Comparison of ENCODE assay signal across 30 mouse cellular contexts in the genomic region with DNA sequence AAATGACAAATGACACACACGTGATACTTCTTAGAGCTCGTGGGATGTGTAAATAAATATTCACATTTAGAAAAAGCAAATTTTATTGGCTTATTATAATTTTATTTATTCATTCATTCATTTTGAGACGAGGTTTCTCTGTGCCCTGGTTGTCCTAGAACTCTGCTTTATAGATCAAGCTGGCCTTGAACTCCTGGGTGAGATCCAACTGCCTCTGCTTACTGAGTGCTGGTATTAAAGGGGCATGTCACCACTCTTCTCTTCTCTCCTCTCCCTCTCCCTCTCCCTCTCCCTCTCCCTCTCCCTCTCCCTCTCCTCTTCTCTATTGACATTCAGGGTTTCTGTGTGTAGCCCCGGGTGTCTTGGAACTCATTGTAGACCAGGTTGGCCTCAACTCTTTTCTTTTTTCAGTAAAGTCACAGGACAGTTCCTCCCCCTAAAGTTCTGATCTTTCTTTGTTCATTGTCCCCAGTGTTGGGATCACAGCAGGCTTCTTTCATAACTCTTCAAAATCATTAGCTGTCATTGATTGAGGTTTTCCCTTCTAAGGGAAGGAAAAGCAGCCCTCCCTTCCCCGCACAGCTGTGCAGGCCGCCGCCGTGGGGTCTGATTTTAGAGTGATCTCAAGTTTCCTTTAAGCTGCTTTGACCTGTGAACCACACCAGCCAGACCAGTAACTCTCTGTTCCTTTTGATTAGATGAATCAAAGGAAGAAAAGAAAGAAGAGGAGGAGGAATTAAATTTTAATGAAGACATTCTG. TPM values are rescaled to one million over a fixed set of nuclear protein-coding genes. Genes with fewer than 3 reads are reported as not detected.
A peak's percentile ranks its signal among the peaks of the same experiment; 100 is the strongest.
DNase-seq lines count a peak whose midpoint lies in the region; ATAC-seq and TF ChIP-seq lines count a peak whose summit lies in the region.
"Had no signal": no experiment of that assay in that cellular context is flagged by ENCODE, and none has a peak within 500 bp of the region (broad histone marks: within the 10 kb centered on the region; RNA-seq: fewer than 3 reads in every experiment).

No protein-coding gene starts in this region.

- peak; percentile 64 for DNase-seq in adrenal gland, adult 2 months
- DNase-seq in adrenal gland, postnatal 4 days (ENCODE audit: low spot score in 2 of 2) = no peak
- DNase-seq in hindbrain, embryonic 11.5 days (ENCODE audit: low spot score) = peak; percentile 17
- DNase-seq in hindbrain, embryonic 14.5 days (ENCODE audit: low spot score) = no peak
- peak; percentile 34 for DNase-seq in embryo, embryonic 11 days
- DNase-seq in frontal cortex, postnatal 25 days (ENCODE audit: low spot score in 2 of 2) = no peak
- DNase-seq: cerebellum, adult 11-12 months; cerebellum, postnatal 25 days; gastrocnemius, postnatal 10 days; heart, adult 11 months; heart, postnatal 36 days; kidney, adult 11 months; liver, postnatal 0 days; lung, postnatal 10 days; thymus, postnatal 25 days had no signal

- no peaks in the 10 kb centered on the region for H3K9me3 ChIP-seq in hindbrain, embryonic 11.5 days (ENCODE audit: control insufficient read depth, low read length)
- H3K9me3 ChIP-seq in hindbrain, embryonic 14.5 days (ENCODE audit: control insufficient read depth, low read length) = no peaks in the 10 kb centered on the region
- no peaks in the 10 kb centered on the region for H3K9me3 ChIP-seq in ES-Bruce4 (replicated peaks; ENCODE audit: control insufficient read depth, insufficient read depth, low read length, poor library complexity, severe bottlenecking)
- H3K9me3 ChIP-seq: embryonic facial prominence, embryonic 13.5 days; G1E; heart, embryonic 13.5 days; limb, embryonic 10.5 days; neural tube, embryonic 13.5 days had no signal

- TF ChIP-seq EP300 in ES-Bruce4 (IDR thresholded peaks at IDR 0.05; ENCODE audit: insufficient read depth, low read depth, low read length) = no peak

- no peak overlapping the region for H3K9ac ChIP-seq in hindbrain, embryonic 11.5 days (ENCODE audit: low read depth, low read length)
- H3K9ac ChIP-seq in hindbrain, embryonic 14.5 days = no peak overlapping the region
- no peak overlapping the region for H3K9ac ChIP-seq in ES-Bruce4 (ENCODE audit: low read depth, poor library complexity, severe bottlenecking)
- H3K9ac ChIP-seq: embryonic facial prominence, embryonic 13.5 days; heart, embryonic 13.5 days; liver, postnatal 0 days; neural tube, embryonic 13.5 days had no signal

- H3K27me3 ChIP-seq in hindbrain, embryonic 11.5 days (ENCODE audit: control insufficient read depth, insufficient read depth, low read length) = no peaks in the 10 kb centered on the region
- no peaks in the 10 kb centered on the region for H3K27me3 ChIP-seq in hindbrain, embryonic 14.5 days (ENCODE audit: control insufficient read depth, insufficient read depth, low read length)
- no peaks in the 10 kb centered on the region for H3K27me3 ChIP-seq in ES-Bruce4 (ENCODE audit: control insufficient read depth, insufficient read depth, low read length, poor library complexity, severe bottlenecking)
- H3K27me3 ChIP-seq: embryonic facial prominence, embryonic 13.5 days; heart, embryonic 13.5 days; neural tube, embryonic 13.5 days had no signal

- WGBS in hindbrain, embryonic 11.5 days = 54% methylated on average over 8 of the region's 8 CpGs
- WGBS in hindbrain, embryonic 14.5 days = 57% methylated on average over 8 of the region's 8 CpGs

- H3K4me1 ChIP-seq in hindbrain, embryonic 11.5 days (replicated peaks; ENCODE audit: control insufficient read depth, insufficient read depth, low read length) = no peaks in the 10 kb centered on the region
- no peaks in the 10 kb centered on the region for H3K4me1 ChIP-seq in hindbrain, embryonic 14.5 days (replicated peaks; ENCODE audit: control insufficient read depth, insufficient read depth, low read length)
- H3K4me1 ChIP-seq in ES-Bruce4 (ENCODE audit: control insufficient read depth, insufficient read depth, low read length) = peaks cover 2% of the 10 kb centered on the region
- H3K4me1 ChIP-seq: embryonic facial prominence, embryonic 13.5 days; limb, embryonic 10.5 days; neural tube, embryonic 13.5 days had no signal

- TF ChIP-seq POLR2A in ES-Bruce4 (IDR thresholded peaks at IDR 0.05; ENCODE audit: insufficient read depth, low read length) = no peak

- H3K4me3 ChIP-seq in hindbrain, embryonic 11.5 days (ENCODE audit: low read depth, low read length) = no peak overlapping the region
- H3K4me3 ChIP-seq in hindbrain, embryonic 14.5 days (replicated peaks; ENCODE audit: low read length) = no peak overlapping the region
- no peak overlapping the region for H3K4me3 ChIP-seq in ES-Bruce4 (ENCODE audit: low read depth, low read length)
- H3K4me3 ChIP-seq: embryonic facial prominence, embryonic 13.5 days; heart, embryonic 13.5 days; left cerebral cortex, adult 2 months; limb, embryonic 10.5 days; neural tube, embryonic 13.5 days had no signal

- no peak for TF ChIP-seq CTCF in ES-Bruce4 (IDR thresholded peaks at IDR 0.05; ENCODE audit: low read depth, low read length)

- no peak for ATAC-seq in hindbrain, embryonic 11.5 days (ENCODE audit: low FRiP score)
- ATAC-seq in hindbrain, embryonic 14.5 days (ENCODE audit: low FRiP score) = no peak
- ATAC-seq: activated CD4-positive, CD25-positive, alpha-beta regulatory T cell, adult 4 months; CD4-positive, CD25-positive, alpha-beta regulatory T cell, adult 4 months; liver, postnatal 0 days had no signal

- 0 out of 2 replicates have a peak, but pooled peaks cover 15% of the 10 kb centered on the region for H3K36me3 ChIP-seq in hindbrain, embryonic 11.5 days (ENCODE audit: control insufficient read depth, insufficient read depth, low read length)
- peaks cover 92% of the 10 kb centered on the region for H3K36me3 ChIP-seq in hindbrain, embryonic 14.5 days (replicated peaks; ENCODE audit: control insufficient read depth, insufficient read depth)
- H3K36me3 ChIP-seq in ES-Bruce4 (ENCODE audit: control insufficient read depth, insufficient read depth, low read length, poor library complexity, severe bottlenecking) = peaks cover 87% of the 10 kb centered on the region

- H3K27ac ChIP-seq in hindbrain, embryonic 11.5 days (ENCODE audit: low read depth, low read length) = no peak overlapping the region
- no peak overlapping the region for H3K27ac ChIP-seq in hindbrain, embryonic 14.5 days
- 0 out of 2 replicates have a peak overlapping the region, but pooled peaks have one; percentile 14 for H3K27ac ChIP-seq in ES-Bruce4 (ENCODE audit: insufficient read depth, low read length)
- H3K27ac ChIP-seq: embryonic facial prominence, embryonic 13.5 days; heart, embryonic 13.5 days; left cerebral cortex, adult 2 months; limb, embryonic 10.5 days; neural tube, embryonic 13.5 days had no signal

- no peak overlapping the region for H3K4me2 ChIP-seq in hindbrain, embryonic 11.5 days (replicated peaks; ENCODE audit: low read depth, low read length)
- no peak overlapping the region for H3K4me2 ChIP-seq in hindbrain, embryonic 14.5 days (replicated peaks)
- H3K4me2 ChIP-seq: embryonic facial prominence, embryonic 13.5 days; heart, embryonic 13.5 days; neural tube, embryonic 13.5 days had no signal

RNA-seq across cellular contexts. Expression of a gene that starts 34.1 kb away (rescaled TPM):
- total RNA-seq in adrenal gland, adult 2 months (2021) = 100 to 1,000 TPM; 100 to 101 TPM
- 52.2 and 58.9 TPM in 2 replicates for polyA plus RNA-seq in adrenal gland, adult 2 months (2012; rRNA removed)
- total RNA-seq in adrenal gland, postnatal 4 days (2021) = 100 to 1,000 TPM; 139 to 150 TPM
- 79.6 and 84.8 TPM in 2 replicates for polyA plus RNA-seq in hindbrain, embryonic 11.5 days (2014; fragmentation: Nextera tagmentation; extraction: Ambion mirVana)
- polyA plus RNA-seq in hindbrain, embryonic 14.5 days (2014; fragmentation: Nextera tagmentation; extraction: Ambion mirVana) = 65.3 and 70.9 TPM in 2 replicates
- 401 and 412 TPM in 2 replicates for polyA plus RNA-seq in ES-Bruce4 (2011; ENCODE audit: insufficient read depth, insufficient read length, low read depth, missing spikeins)

RNA-seq across cellular contexts. Expression of a gene that starts 36.9 kb away (rescaled TPM):
- 100 to 1,000 TPM; 119 to 172 TPM for total RNA-seq in adrenal gland, adult 2 months (2021)
- polyA plus RNA-seq in adrenal gland, adult 2 months (2012; rRNA removed) = 489 and 541 TPM in 2 replicates
- total RNA-seq in adrenal gland, postnatal 4 days (2021) = 10 to 100 TPM; 83.5 to 96.1 TPM
- 8.5 and 9.1 TPM in 2 replicates for polyA plus RNA-seq in hindbrain, embryonic 11.5 days (2014; fragmentation: Nextera tagmentation; extraction: Ambion mirVana)
- polyA plus RNA-seq in hindbrain, embryonic 14.5 days (2014; fragmentation: Nextera tagmentation; extraction: Ambion mirVana) = 80.7 and 83.9 TPM in 2 replicates
- polyA plus RNA-seq in ES-Bruce4 (2011; ENCODE audit: insufficient read depth, insufficient read length, low read depth, missing spikeins) = 8.9 and 9.5 TPM in 2 replicates
- total RNA-seq: G1E had no signal
- polyA plus RNA-seq: G1E had no signal

RNA-seq across cellular contexts. Expression of a gene that starts 53.3 kb away (rescaled TPM):
- total RNA-seq in adrenal gland, adult 2 months (2021) = not detected
- polyA plus RNA-seq in adrenal gland, adult 2 months (2012; rRNA removed) = 0.67 TPM in 1 of 2 replicates, not detected in the other
- total RNA-seq in adrenal gland, postnatal 4 days (2021) = not detected
- 0.68 and 0.77 TPM in 2 replicates for polyA plus RNA-seq in hindbrain, embryonic 11.5 days (2014; fragmentation: Nextera tagmentation; extraction: Ambion mirVana)
- polyA plus RNA-seq in hindbrain, embryonic 14.5 days (2014; fragmentation: Nextera tagmentation; extraction: Ambion mirVana) = 0.57 TPM in 1 of 2 replicates, not detected in the other
- not detected in 2 replicates for polyA plus RNA-seq in ES-Bruce4 (2011; ENCODE audit: insufficient read depth, insufficient read length, low read depth, missing spikeins)
- total RNA-seq: G1E; gastrocnemius, postnatal 10 days; heart, postnatal 36 days; layer of hippocampus, adult 18-20 months; left cerebral cortex, adult 2 months; liver, adult 2 months; megakaryocyte, adult 5-6 weeks had no signal
- polyA plus RNA-seq: activated CD4-positive, CD25-positive, alpha-beta regulatory T cell, adult 4 months; CD4-positive, CD25-positive, alpha-beta regulatory T cell, adult 4 months; embryonic facial prominence, embryonic 13.5 days; frontal cortex, adult 2 months; G1E; heart, embryonic 13.5 days; kidney, embryonic 16.5 days; limb, embryonic 10.5 days; liver, adult 2 months; liver, postnatal 0 days; neural tube, embryonic 13.5 days; small intestine, adult 2 months had no signal

Comparison
In these comparisons a context has a peak if more than half of its experiments do, and no peak if none do; other contexts are left out.
1. DNase-seq: peak in adrenal gland, adult 2 months (single experiment), hindbrain, embryonic 11.5 days (single experiment) and embryo, embryonic 11 days (single experiment); none in adrenal gland, postnatal 4 days (0 of 2), hindbrain, embryonic 14.5 days (single experiment) and frontal cortex, postnatal 25 days (0 of 2).